Mouse (Mus musculus): Measurements from ENCODE around the gene Hist2h2ab.

GRCm38 (mm10) chr3:96230404-96230803 lies 10.7 kb downstream of the Hist2h2ab start:
- TF ChIP-seq GATA1 (IDR thresholded peaks at IDR 0.05; ENCODE audit: borderline replicate concordance, low read length), result no peak
- TF ChIP-seq FLI1 (IDR thresholded peaks at IDR 0.05; ENCODE audit: low read length), result no peak

Measured in megakaryocyte, embryonic 14.5 days (primary cell).